Mouse (Mus musculus) layer of hippocampus, adult 9-10 months (tissue): Measurements from ENCODE around the gene Gm20696.

Source experiments
- DNase-seq: peaks from one replicate; pipeline ENCODE4 v3.0.0; 2022; ENCODE audit warnings: low spot score

Gm20696 gene

DNA sequence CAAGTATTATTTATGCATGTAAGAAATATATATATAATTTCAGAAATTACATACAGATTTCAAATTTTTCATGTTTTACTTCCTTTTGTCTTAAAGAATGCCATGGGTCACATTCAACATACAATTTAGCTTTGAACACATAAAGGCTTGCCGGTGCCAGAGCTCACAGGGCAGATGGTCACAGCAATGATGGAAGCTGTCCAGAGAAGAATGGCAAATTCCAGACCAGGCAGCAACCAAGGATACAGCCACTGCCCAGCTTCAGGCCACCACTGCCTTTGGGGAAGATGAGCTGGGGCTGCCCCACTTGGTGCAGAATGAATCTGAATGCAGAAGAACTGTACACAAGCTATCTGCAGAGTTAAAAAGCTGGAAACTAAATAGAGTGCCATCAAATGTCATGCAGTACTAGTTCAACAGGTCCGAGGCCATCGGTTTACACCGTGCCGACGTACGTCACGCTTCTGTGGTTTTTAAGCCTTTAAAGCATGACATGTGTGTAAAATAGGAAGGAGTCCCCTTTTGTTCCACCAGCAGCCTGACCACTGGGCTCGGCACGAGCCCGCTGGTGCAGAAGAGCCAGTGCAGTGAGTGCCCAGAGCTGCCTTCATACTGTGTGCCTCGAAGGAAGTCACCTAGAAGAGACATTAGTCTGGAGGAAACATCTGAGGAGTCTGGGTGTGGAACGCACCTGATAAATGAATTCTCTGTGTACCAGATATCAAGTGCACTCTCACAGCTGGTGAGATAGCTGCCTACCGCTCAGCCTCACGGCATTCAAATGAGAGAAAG is 383.5 kb downstream of the Gm20696 start:
- no peak for DNase-seq

DNA sequence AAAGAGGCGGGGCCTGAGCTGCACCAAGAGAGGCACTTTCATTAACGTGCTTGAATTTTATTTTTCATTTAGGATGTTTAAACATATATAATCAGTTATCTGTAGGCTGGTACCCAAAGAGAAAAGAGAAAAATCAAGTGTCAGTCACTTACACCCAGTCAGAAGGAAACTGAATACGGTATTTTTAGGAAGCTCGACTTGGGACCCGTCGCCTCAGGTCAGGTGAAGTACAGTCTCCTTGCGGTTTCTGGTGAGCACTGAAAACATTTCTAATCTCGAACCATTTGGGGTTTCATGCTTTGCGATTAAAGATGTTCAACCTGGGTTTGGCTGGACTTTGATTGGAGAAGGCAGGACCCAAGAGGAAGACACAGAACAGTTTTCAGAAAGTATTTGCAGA is 385.2 kb downstream of the Gm20696 start:
- no peak for DNase-seq

DNA sequence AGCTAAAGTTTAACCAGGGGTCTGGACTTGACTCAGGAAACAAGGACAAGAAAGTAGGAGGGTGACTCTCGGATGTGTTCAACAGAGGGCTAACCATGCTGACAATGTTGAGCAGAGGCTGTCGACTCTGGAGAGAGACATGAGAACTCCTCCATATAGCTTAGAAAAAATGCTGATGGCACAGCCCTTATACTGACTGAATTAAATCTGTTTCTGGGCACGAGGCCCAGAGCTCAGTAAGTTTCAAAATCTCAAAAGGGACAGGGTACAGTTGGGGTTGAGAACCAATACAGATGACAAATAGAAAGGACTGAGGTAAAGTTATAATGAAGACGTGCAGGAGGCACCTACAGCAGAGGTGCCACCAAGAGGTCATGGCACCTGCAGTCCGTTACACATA is 386.0 kb downstream of the Gm20696 start:
- DNase-seq = no peak

DNA sequence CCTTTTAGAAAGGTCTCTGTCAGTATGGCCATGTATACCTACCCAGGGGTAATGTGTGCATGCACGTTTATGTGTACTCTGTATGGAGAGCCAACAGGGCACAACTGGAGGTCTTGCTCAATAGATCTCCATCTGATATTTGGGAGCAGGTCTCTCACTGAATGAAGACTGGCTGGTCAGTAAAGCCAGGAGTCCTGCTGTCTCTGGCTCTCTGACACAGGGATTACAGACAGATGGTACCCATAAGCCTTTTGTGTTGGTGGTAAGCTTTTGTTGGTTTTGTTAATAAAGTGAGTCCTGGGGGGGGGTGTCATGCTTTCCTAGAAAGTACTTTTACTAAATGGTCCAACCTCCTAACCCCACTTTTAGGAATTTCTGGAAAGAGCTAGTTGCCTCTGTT is 389.3 kb downstream of the Gm20696 start:
- no peak for DNase-seq

DNA sequence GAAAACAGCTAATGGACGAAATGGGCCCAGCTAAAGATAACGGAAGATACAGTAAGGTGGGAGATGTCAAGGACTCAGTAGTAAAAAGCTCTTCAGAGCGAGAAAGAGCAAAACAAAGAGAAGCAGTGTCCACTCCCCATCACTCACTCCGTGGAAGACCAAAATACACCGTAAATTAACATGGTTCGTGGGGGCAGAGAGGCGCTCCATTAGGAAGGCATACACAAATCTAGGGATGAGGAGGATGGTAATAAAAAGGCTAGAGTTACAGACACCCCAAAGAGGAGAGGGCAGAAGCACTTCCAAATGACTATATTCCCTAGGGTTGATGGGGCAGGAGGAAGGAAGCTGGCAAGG is 390.3 kb downstream of the Gm20696 start:
- DNase-seq = no peak

DNA sequence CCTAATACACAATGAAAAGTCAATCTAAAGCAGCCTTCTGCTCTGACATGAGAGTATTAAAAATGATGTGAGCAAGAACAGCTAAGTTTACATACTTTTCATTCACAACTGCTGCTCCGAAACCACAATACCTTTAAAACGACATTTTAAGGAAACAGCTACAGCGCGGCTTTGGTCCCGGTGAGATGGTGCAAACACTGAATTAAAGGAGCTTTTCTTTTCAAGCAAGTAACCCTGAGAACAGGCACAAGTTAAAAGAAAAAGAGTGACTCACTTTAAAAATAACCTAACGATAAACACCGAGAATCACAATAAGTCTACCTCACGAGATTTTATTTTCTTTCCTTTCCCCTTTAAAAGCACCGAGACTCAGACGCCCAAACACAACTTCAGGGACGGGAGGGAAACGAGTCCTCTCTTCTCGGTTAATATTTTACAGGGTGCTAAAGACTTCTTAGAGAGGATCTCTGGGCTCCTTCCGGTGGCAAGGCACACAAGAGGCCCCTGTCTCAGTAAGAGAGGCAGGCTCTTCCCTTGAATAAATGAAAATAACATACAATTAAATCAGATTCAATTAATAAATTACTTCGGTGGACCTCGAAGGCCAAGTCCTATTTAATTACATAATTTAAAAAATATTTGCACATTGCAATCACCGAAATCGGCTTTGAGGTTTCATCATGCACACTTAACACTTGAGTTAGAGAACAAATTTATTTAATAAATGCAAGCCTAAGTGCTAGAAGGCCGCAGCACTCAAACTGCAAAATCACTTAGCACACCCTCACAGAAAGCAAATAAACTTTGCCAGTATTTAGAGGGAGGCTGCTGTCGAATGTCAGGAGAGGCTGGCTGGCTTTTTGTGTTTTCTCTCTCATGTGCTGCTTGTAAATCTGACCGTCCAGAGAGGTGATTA is 391.0 kb downstream of the Gm20696 start:
- no peak for DNase-seq

DNA sequence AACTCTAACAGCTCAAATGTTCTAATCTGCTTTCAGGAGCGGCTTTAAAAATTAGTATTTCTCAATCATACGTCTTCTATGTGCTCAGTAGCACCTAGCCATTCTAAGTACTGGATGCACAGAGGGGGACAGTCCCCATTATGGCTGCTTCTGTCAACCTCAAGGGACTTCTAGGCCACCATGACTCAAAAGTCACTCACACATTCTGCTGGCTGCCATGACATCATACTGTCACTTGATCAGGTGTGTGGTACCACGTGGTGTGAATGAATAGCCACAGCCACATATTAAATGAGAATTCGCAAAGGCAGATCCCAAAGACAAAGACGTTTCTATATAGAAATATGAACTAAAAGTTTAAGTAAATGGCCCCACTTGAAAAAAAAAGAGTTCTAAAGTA is 391.9 kb downstream of the Gm20696 start:
- no peak for DNase-seq

DNA sequence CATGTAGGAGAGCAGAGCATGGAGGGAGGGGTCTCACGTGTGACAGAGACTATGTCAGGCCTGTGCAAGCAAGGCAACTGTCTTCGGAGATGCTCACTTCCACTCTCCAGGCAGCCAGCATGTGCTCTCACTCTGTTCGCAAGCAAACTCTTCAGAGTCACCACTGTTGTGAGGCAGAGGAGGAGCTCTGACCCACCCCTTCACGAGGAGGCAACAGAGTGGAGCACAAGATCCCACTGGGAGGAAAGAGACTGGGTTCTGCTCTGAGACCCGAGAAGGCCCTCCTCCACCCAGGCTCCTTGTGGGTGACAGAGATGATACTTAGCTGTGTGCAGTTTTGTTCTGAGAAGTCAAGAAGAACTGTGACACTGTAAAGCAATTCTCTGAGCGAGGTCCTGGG is 392.4 kb downstream of the Gm20696 start:
- no peak for DNase-seq

DNA sequence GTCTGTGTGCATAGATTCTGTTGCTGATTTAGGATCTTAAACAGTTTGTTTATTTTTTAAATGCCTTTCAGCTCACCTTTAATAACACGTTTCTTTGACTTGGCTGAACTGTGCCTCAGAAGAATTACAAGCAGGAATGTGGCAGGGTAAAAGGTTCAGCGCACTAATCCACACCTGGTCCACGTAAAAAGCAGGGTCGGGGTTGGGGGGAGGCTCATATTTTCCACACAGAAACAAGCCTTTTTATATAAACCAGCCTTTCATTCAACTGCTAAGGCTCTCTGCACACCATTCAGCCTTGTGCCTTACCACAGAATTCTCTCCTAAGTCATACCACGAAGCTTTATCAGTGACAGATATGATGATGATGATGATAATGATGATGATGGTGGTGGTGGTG is 393.4 kb downstream of the Gm20696 start:
- DNase-seq = no peak

DNA sequence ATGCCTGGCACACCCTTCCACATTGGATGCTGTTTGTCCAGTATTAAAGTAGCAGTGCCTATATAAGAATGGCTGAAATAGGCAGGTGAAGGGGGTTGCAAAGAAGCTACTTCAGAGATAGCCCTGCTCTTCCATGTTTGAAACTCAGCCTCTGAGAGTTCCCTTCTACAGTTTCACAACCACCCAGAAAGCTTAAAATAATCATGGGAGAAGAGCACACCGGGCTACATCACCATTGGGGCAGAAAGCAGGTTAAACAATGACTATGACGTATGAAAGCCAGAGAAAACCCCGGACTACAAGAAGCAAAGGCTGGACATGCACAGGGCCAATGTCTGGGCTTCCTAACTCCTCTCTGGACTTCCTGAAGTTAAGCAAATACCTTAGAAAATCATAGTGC is 394.4 kb downstream of the Gm20696 start:
- no peak for DNase-seq

DNA sequence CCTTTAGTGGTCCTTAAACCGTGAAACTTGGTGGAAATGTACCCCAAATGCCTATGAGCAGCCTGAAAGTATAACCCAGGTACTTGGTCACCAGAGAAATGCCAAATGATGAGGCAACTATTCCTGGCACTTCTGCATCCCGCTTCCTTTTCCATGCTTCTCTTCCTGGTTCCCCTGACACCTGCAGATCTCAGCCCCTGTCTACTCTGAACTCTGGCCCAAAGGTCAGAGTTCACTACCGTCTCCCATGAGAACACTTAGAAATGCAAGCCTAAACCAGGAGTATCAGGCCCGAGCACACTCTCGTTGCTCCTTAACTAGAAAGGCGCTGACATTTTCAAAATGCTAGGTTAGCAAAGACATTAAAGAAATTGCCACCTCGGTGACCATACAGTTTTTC is 394.9 kb downstream of the Gm20696 start:
- no peak for DNase-seq

DNA sequence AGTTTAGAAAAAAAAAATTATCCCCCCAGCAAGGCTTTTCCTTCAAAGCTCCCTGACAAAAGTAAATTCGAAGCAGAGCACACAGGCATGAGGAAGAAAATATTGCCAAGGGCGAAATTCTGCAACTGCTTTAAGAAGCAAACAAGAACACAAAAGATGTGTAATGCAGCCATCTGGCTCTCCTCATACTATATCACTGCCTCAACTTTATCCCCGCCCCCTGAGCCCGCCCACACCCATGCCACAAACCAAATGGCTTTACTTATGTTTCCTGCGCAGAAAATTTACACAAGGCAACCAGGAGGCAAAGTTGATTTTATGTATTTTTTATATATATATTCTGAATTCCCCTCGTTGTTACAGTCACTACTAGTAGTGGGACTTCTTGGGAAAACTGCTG is 396.7 kb downstream of the Gm20696 start:
- no peak for DNase-seq

DNA sequence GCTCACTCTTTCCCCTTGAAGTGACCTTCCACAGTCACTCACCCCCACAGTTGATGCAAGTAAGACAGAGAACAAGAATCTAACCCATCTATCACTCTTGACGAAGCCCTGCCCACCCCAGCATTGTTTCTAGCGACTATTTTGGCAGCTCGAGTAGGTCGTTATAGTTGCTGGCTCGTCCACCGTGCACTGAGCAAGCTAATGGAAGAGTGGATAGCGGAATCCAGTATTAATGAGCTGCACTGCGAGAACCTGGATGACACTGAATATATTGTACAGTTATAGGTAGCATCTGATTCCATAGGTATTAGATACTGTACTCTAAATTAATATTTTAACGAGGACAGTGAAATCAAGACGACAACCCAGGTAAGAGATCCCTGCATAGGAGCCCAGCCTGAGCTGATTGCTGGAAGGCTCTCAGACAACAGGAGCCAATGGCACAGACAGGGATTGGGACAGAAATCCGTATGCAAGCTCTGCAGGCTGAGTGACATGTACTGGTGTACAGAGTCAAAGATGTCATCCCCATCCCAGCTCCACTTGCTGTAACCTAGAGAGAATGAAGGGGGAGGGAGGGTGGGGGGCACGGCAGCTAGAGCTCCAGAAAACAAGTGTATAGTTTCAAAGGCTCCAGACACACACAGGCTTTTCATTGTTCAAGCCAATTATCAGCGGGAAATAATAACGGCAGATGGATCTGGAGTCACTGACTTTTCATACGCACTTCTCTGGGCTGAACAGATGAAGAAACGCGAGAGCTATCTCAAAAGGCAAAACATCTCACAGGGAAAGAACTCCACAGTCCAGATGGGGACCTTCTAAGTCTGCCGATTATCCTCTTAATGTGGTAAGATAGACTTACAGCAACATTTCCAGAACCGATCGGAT is 398.2 kb downstream of the Gm20696 start:
- peak; percentile 32 for DNase-seq

DNA sequence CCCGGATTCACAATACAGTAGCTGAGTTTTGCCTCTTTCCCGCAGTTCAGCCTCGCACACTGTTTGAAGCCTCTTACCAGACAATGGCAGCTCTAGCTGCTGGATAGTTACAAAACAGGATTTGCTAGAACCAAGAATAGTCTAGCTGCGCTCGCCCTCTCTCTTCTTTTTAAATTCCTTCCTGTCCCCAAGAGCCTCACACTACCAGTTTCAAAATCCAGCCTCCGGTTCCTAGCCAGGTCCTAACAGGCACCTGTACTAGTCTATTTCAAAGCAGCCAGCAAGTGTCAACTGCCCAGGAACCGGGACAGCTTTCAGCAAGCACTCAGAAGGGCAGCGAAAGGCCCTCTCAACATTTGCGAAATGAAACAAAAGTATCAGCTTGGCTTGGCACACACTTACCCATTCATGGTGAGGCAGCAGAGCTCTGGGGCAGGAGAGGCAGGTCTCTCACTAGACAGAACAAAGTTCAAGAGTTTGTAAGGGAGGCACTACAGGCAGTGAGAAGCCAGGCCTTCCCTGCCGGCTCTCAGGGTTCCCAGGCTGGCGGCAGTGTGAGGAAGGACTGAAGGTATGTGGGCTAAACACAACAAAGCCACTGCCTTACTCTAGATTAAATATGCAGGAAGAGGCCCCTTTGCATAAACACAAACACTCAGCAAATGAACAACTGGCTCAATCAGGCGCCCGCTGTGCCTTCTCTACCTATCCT is 400.5 kb downstream of the Gm20696 start:
- DNase-seq = no peak

DNA sequence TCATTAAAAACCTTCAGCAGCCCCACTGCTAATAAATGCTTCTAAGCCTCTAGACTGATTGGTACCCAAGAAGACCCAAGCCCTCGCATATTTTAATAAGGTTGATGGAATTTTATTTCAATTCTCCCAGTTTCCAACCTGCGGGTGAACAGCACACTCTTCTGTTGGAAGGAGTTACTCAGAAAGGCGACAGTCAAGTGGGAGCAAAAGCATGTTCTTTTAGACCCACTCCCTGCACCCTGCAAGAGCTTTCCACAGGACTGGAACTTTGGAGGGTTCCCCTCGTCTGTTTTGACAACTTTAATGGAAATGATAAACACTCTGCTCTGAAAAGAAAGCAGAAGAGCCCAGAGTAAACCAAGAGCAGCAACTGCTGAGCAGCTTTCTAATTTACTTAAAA is 401.4 kb downstream of the Gm20696 start:
- DNase-seq = no peak

DNA sequence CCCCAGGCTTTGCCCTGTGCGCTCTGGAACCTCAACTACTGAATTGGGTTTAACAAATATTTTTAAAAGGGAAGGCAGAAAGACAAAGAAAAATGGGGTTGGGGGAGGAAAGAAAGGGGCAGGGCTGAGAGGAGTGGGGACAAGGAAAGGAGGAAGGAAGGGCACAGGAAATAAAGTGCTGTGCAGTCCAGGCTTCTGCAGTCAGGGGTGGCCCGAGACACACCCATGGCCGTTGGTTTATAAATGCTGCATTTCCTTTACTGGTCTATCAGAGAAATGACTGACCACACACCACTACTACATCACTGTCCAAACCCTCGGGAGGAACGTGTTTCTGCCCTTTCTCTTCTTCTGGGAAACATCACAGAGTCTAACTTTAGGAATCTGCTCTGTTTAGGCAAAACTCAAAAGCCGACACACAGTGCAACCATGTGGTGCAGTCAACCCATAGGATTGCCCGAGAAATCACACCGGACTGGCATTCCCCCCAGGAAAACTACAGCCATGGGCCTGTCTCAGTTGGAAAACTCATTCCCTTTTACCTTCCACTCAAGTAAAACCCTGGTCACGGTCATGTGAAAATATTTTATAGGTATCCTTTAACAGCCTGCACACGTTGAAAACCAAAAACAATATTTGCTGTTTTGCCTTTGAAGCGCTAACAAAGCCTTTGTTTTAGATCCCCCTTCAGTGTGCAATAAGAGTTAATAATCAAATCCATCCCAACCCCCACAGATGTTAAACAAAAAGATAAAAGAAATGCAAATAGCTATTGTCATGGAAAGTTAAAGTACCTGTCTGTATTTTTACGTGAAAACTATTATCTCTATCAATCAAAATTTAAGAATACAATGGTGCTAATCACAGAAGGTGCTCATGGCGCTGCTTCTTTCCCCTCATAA is 402.2 kb downstream of the Gm20696 start:
- no peak for DNase-seq

DNA sequence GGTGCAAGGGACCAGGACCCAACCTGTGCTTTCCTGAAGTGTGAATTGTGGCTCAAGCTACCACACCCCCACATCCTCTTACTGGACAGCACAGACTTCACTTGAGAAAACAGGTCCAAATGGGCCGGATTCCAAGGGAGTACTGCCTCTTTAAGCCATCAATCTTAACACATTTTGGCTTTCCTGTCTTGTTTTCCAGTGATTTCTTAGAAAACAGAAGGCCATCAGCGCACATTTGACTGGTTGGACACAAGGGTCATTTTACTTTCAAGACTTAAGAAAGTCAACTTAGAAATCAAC is 402.8 kb downstream of the Gm20696 start:
- no peak for DNase-seq

DNA sequence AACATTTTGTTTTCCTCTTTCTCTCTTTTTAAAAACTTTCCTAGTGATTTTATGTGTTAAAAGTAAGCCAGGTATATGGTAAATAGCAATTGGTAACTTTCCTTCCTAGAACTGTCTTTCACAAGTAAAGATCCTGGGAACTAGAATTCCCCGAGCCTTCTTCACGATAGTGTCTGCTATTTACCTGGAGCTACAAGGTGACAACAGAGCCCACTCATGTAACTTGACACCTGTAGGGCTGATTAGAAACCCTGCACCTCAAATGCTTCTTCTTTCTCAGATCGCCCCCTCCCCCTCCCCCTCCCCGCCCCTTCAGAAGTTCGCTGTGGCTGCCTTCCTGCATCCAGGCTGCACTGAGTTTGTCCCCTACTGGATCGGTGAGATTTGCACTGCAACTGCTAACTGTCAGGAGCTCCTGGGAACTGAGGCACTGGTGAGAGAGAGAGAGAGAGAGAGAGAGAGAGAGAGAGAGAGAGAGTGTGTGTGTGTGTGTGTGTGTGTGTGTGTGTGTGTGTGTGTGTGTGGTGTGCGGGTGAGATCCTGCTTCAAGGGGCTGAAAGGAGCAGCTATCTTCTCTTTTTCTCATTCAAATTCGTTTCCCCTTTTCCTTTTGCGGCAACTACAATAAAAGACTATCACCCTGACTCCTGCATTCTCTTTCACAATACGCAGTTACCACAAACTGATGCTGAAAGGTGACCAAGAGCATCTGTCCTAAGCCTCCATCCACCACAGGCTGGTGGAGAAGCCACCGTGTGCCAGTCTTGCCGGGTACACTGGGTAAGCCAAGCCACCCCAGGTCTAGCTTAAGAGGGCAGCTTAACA is 403.3 kb downstream of the Gm20696 start:
- DNase-seq = no peak

DNA sequence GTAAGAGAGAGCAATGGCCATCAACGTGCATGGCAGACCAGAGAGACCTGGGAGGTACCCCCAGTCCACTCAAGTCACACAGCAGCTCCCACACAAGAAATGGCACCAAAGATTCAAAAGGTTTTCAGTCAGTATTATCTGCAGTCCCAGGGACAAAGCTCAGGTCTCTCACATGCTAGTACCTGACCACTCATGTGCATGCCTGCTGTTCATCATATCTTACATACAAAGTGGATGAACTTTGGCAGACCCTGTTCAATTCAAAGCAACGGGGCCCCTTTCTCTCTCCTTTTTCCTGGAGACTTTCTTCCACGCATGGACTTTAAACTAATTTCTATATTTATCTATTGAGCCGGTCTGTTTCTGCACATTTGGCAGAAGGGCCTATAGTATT is 404.9 kb downstream of the Gm20696 start:
- DNase-seq = no peak
